Mouse (Mus musculus): ENCODE results near the gene Sspo. TPM values are rescaled to one million over a fixed set of nuclear protein-coding genes. Genes with fewer than 3 reads are reported as not detected.

Gene Sspo
- under 1 TPM; 0.16 to 0.27 TPM for total RNA-seq (2021)
- long read RNA-seq, experiment 1, partial matches to known transcripts: 0 of 1 reads
- long read RNA-seq, experiment 1, other reads (novel, unspliced or antisense): 1 of 1 reads
- long read RNA-seq, experiment 2: 0 reads

GRCm38 (mm10) chr6:48447929-48448328, at the start of gene Sspo:
Gene Sspo, plus strand, starts transcription at chr6:48448229.
- no peak for DNase-seq

GRCm38 (mm10) chr6:48399906-48400305, 48.1 kb upstream of the Sspo start:
- no peak for DNase-seq

GRCm38 (mm10) chr6:48404071-48404470, 44.0 kb upstream of the Sspo start:
- DNase-seq: no peak

GRCm38 (mm10) chr6:48409726-48410343, 38.2 kb upstream of the Sspo start:
- DNase-seq: no peak

DNA sequence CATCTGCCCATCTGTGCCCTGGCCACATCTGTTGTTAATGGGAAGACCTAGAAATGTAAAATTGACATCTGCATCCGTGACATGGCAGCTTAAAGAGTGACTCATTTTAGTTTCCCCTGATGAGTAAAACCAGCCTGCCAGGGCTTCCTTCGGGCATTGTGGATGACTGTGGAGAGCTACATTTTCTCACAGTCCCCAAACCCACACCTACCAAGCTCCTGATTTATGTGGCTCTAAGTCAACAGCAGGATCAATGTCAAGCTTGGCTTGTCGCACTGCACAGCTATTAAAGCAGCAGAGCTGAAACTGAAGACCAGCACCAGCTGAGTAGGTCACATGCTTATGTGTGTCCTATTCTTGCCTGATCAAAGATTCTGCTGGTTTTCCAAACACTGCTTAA, 37.5 kb upstream of the Sspo start:
- DNase-seq: no peak

GRCm38 (mm10) chr6:48411193-48412092, 36.6 kb upstream of the Sspo start:
- no peak for DNase-seq

DNA sequence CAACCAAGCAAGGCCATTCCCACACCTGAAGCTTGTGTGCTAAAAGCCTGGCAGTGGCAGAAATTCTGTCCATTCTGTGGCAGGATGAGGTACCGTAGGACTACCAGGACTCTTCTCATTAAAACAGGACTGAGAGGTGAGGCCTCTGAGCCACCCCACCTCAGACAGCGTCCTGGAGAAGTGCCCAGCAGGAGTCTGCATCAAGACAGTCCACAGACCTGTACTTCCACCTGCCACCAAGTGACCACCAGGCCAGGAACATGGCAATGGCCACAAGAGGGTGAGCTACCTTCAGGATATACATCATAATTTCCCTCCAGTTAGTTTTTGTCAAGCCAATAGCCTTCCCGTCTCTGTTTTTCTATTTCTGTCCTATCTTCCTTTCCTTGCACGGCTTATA, 35.9 kb upstream of the Sspo start:
- DNase-seq: no peak

DNA sequence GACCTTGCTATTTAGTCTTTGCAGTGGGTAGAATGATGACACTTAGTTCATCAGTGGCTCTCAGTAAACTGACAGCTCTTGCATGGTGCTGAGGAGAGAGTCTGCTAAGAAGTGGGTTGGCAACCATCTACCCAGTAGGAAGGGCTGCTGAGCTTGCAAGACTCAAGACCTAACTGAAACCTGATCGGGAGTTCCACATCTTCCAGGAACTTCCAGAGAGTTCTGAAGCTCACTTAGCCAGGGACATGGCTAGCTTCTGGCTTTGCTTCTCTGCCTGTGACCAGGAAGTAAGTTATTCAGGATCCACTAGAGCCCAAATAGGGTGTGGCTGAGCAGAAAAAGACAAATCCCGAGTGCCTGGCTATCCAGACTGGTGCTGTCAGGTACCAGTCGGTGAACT, 35.4 kb upstream of the Sspo start:
- DNase-seq: no peak

- no peak for DNase-seq
Observed at GRCm38 (mm10) chr6:48413081-48413480, 34.9 kb upstream of the Sspo start.

DNA sequence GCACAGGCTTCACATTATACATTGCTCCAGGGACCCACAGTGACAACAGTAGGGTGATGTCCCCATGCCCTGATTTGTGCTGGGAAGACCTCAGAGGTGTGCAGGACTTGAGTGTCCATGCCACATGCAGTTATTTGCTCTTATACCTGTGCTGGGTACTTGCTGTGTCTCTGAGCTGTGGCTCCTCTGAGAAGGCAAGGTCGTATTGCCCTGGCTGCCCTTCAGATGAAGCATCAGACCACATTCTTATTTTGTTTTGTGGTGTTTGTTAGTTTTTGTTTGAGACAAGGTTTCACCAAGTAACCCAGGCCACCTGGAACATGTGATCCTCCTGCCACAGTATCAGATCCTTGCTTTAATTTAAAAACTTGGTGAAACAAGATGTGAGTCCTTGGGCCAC, 33.1 kb upstream of the Sspo start:
- DNase-seq: no peak

DNA sequence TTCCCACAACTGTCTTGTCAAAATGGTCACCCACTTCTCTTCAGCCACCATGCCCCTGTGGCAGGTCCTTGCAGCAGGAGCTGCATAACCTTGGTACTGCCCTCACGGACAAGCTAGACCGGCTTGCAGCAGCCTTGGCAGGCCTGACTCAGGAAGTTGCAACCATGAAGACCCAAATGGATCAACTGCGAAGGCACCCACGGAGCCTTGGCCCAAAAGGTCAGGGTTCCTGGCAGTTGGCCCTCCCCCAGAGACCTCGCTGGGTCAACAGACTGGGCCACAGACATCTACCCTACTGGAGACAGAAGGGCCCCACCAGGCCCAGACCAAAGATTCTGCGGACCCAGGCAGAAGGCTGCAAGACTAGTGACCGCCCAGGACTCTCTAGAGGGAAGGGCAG, 32.4 kb upstream of the Sspo start:
- DNase-seq: peak; percentile 3

DNA sequence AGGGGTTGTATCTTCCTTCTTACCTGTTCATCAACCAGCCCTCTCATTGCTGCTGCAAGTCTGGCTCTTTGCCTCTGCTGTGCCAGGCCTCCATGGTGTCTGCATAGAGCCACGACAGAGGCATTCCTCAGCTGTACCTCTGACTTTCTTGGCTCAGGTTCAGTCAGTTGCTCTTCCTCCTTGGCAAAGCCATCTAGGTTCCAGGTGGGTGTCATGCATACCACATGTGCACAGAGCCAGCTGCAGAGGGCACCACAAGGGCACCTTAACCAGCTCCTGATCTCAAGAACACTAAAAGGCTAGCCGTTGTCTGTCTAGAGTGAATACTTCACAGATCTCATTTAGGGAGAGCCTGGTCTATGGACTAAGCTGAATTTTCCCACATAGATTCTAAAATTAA, 31.5 kb upstream of the Sspo start:
- no peak for DNase-seq

- DNase-seq: no peak
Observed at GRCm38 (mm10) chr6:48420647-48421046, 27.4 kb upstream of the Sspo start.

DNA sequence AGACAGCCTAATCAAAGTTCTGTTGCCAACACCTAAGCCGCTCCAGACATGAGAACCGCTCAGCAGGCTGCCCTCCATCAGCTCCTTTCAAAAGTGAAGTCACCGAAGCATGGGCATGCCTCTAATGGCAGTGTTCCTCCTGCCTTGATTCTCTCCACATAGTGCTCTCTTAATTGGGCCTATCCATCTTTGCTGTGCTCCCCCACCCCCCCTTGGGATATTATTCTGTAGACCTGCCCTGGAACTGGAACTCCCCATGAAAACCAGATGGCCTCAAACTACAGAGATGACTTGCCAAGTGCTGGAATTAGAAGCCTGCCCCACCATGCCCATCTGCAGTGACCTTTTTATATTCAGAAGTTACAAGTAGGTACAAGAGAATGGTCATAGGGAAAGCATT, 24.7 kb upstream of the Sspo start:
- no peak for DNase-seq

DNA sequence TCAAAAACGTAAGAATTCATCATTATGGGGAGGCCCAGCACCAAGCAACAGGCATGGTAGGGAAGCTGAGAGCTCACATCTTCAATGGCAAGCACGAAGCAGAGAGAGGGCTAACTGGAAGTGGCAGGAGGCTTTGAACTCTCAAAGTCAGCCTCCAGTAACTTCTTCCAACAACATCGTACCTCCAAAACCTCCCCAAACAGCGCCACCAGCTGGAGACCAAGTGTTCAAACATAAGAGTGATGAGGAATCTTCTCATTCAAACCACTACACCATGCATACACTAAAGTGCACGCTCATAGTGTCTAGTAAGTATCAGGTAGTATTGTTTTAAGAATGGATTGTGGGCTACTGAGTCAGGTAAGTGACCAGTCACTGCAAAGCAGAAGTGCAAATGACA, 24.0 kb upstream of the Sspo start:
- DNase-seq: no peak

GRCm38 (mm10) chr6:48426956-48427355, 21.1 kb upstream of the Sspo start:
- DNase-seq: no peak

DNA sequence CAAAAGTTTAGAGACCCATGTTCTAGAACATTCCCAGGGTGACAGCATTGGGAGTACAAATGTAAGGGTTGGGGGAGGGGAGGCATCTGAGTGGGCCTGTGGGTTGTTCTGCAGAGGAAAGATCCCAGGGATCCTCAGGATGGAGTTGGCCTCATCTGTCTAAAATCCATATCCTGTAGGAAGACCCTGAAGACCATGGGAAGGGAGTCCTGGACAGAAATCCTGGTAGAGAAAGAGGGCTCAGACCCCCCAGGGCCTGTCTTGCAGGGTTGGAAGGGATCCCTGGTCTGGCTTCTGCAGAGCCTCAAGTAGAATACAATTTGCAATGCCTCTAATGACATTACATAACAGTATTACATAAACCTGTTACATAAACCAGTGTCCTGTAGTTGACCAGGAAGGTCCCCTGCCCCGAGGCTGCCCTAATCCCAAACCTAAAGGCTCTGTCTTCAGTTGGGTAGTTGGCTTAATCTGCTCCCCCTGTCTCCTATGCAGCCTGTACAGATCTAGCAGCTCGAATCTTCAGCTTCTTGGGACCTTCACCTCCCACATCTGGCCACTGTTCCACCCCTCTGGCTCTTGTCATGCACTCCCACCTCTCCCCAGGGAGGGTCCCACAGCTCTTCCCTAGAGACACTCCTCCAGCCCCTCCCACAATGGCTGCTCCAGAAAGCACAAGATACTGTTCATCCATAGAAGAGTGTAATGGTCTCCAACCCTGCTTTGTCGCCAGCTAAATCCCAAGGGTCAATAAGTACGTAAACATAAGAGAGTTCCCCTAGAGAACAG, 19.1 kb upstream of the Sspo start:
- DNase-seq: no peak

DNA sequence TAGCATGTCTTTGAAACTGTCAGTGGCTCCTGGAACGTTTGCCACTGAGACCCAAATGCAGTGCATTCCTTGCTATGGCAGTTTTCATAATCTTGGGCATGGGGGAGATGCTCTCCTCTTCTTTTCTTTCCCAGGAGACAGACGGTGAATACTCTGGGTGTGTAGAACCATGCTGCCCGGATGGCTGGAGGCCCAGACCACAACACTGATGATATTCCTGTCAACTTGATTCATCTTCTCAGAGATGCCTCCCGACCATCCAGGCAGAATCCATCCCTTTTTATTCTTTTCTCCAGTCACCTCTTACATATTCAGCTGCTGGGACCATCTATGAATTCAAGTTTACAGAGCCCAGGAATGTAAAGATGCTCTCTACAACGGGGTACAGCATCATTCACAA, 17.3 kb upstream of the Sspo start:
- DNase-seq: no peak

DNA sequence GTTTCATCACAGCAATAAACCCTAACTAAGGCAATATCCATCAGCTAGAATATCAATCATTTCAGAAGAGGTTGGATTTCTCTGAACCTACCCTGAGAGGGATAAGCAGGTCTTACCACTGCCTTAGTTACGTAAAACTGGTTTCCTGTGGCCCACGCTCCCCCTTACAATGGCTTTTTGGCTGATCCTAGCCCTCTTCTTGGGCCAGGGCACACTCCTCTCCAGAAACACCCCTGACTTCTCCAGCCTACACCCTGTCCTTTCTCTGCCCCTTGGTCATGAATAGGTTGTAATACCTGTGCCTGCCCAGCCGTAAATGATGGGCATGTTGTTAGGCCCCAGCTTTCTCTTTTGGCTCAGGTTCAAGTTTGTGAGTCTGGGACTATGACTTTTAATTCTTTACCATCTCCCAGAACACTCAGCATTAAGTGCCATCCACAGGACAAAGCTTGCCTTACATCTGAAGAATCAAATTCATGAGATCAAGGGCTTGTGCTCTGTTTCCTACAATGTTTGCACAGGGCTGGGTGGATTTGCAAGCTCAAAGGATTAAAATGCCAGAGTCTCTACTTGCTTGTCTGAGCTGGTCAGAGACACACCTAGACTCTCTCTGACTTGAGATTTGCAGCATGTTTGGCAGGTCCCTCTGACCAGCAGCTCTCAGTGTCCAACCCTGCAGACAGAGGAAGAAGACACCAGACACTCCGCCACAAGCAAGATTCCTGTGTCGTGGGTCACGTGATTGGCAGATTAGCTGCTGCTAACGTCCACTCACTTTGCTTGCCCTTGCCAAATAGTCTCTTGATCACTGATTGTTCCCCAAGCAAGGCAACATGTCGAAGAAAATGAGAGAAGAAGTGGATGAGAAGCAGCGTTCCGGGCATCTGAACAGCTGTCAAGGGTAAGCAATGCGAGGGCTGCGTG, 14.9 kb upstream of the Sspo start:
- no peak for DNase-seq

DNA sequence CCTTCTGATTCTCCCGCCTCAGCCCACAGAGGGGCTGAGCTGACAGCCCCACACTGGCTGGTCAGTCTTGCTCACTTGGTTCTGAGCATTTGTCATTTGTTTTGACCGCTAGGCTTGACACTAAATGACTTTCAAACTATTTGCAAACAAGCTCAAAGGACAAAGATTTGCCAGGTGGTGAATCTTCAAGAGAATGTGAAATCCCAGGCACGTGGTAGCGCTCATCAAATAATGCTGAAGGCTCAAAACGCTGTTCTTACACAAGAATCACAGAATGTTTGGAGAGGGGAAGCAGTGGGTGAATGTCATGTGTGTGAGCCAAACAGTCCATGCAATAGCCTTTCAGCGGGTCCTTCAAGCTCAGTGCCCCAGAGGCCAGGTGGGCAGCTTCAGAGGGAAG, 13.4 kb upstream of the Sspo start:
- DNase-seq: no peak

DNA sequence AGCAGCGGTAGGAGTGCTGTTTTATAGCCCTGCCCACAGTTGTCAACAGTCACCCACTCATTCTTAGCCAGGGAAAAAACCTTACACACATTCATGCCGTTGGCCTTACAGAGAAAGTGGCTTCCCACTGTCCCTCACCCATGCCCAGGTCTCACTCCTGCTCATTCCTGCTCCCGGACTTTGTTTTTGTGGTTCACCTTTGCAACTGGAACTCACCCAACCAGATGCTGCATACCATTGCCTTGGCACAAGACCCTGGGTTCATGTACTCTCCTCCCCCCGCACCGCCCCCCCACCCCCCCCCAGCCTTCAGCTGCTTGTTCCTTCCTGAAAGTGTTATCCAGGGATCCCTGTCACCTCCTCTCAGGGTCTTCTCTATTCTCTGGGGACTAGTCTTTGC, 12.9 kb upstream of the Sspo start:
- no peak for DNase-seq

All from gastrocnemius, postnatal 10 days (tissue).